Mouse (Mus musculus): ENCODE measurements around the gene Wdfy2. TPM values are rescaled to one million over a fixed set of nuclear protein-coding genes. Genes with fewer than 3 reads are reported as not detected.
A peak's percentile ranks its signal among the peaks of the same experiment; 100 is the strongest.

Gene Wdfy2
- polyA plus RNA-seq, 1 experiment: 8.3 TPM

DNA sequence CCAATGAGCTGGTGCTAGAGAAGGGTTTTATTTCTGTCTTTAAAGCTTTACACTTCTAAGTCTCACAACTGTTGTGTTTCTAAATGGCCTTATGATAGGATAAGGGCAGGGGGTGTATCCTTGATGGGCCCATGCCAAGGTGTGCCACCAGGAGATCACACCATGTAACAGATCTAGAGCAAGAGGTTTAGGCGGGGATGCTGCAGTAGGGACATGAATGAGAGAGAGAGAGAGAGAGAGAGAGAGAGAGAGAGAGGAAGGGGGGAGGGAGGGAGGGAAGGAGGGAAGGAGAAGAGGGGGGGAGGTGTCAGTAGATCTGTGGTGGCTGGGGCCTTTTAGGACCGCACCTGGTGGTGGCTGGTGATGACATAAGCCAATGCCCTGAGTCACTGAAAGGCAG is 5.5 kb downstream of the Wdfy2 start:
- H3K27me3 ChIP-seq (replicated peaks; ENCODE audit: control insufficient read depth, insufficient read depth, low read length): no peaks in the 10 kb centered on the region
- 80% methylated on average over 2 of the region's 2 CpGs for WGBS
- no peak overlapping the region for H3K27ac ChIP-seq (ENCODE audit: insufficient read depth, low read depth, low read length)
- H3K4me3 ChIP-seq (ENCODE audit: insufficient read depth, low read depth, low read length): no peak overlapping the region
- TF ChIP-seq POLR2A (IDR thresholded peaks at IDR 0.05; ENCODE audit: low read depth, low read length) (no peak), CTCF (conservative IDR thresholded peaks at IDR 0.05; ENCODE audit: insufficient read depth, insufficient read length, low read depth, low read length) (no peak)
- peaks cover 34% of the 10 kb centered on the region for H3K4me1 ChIP-seq (ENCODE audit: control insufficient read depth, insufficient read depth, low read length)
- no peak for DNase-seq
- no peaks in the 10 kb centered on the region for H3K36me3 ChIP-seq (ENCODE audit: control insufficient read depth, insufficient read depth, low read length)

DNA sequence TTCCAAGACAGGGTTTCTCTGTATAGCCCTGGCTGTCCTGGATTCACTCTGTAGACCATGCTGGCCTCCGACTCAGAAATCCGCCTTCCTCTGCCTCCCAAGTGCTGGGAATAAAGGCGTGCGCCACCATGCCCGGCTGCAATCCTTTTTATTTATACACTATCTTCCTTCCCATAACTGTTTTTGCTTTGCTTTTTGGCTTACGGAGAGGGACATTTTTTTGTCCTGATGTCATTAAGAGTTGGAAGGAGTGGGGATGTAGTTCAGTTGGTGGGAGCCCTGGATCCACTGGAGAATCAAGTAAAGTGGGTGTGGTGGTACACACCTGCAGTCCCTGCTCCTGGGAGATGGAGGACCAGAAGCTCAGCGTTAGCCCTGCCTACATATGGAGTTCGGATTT is 6.7 kb downstream of the Wdfy2 start:
- no peak for DNase-seq
- Histone ChIP-seq H3K4me1 (ENCODE audit: control insufficient read depth, insufficient read depth, low read length) (peaks cover 34% of the 10 kb centered on the region), H3K27me3 (replicated peaks; ENCODE audit: control insufficient read depth, insufficient read depth, low read length) (no peaks in the 10 kb centered on the region), H3K27ac (ENCODE audit: insufficient read depth, low read depth, low read length) (peak overlapping the region; percentile 84), H3K36me3 (ENCODE audit: control insufficient read depth, insufficient read depth, low read length) (no peaks in the 10 kb centered on the region), H3K4me3 (ENCODE audit: insufficient read depth, low read depth, low read length) (no peak overlapping the region)
- 61% methylated on average over 8 of the region's 8 CpGs for WGBS
- TF ChIP-seq POLR2A (IDR thresholded peaks at IDR 0.05; ENCODE audit: low read depth, low read length) (no peak), CTCF (conservative IDR thresholded peaks at IDR 0.05; ENCODE audit: insufficient read depth, insufficient read length, low read depth, low read length) (no peak)

DNA sequence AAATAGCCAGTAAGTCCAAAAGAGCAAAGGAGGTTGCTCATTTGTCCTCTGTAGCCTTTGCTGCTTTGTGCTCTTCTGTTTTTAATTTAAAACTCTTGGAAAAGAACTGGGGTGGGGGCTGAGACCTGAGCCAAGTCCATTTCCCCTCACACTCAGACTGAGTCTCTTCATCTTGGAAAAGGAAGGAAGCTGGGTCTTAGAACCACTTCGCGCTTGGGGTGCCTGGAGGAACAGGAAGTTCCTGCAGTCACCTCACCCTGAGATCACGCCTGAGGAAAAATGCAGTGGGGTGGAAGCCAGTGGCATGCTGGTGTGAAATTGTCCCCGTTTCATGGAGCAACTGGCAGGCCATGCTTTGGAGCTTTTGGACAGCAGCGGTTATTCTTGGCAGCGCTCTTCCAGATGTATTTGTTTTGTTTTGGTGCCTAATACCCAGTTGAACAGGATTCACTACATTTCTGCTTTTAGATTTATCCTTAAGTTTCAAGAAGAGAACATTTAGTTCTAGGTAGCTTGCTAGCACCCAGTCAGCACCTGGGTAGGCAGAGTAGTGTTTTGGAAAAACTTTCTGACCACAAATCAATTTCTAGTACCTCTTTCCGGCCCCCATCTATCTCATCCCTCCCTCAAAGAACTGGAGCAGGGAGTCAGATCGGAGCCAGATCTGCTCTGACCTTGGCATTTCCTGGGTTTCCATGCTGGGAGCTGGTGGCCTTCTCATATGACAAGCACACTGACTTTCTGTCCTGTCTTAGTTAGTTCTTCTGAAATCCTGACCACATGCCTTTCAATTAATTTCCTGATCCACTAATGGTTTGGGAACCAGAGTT is 7.7 kb downstream of the Wdfy2 start:
- no peaks in the 10 kb centered on the region for H3K27me3 ChIP-seq (replicated peaks; ENCODE audit: control insufficient read depth, insufficient read depth, low read length)
- H3K36me3 ChIP-seq (ENCODE audit: control insufficient read depth, insufficient read depth, low read length): no peaks in the 10 kb centered on the region
- H3K27ac ChIP-seq (ENCODE audit: insufficient read depth, low read depth, low read length): peak overlapping the region; percentile 84
- 4% methylated on average over 8 of the region's 8 CpGs for WGBS
- peaks cover 34% of the 10 kb centered on the region for H3K4me1 ChIP-seq (ENCODE audit: control insufficient read depth, insufficient read depth, low read length)
- H3K4me3 ChIP-seq (ENCODE audit: insufficient read depth, low read depth, low read length): no peak overlapping the region
- TF ChIP-seq CTCF (conservative IDR thresholded peaks at IDR 0.05; ENCODE audit: insufficient read depth, insufficient read length, low read depth, low read length): no peak
- TF ChIP-seq POLR2A (IDR thresholded peaks at IDR 0.05; ENCODE audit: low read depth, low read length): no peak
- DNase-seq: peak; percentile 78

DNA sequence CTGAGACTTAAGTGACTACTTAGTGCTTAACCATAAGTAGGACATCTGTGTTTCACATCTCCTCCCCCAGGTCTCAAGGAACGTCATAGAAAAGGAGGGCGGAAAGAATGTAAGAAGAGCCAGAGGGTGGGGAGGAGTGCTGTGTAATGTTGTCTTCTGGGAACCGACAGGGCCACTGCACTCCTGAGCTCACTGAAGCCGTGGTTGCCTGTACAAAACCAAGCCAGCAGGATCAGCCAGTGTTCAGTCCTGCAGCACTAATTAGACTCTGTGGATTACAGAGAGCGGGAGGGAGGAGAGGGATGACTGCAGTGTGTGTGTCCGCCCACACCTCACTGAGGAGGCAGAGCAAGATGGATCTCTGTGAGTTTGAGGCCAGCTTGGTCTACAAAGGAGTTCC is 13.5 kb downstream of the Wdfy2 start:
- DNase-seq: peak; percentile 74
- TF ChIP-seq POLR2A (IDR thresholded peaks at IDR 0.05; ENCODE audit: low read depth, low read length) (no peak), CTCF (conservative IDR thresholded peaks at IDR 0.05; ENCODE audit: insufficient read depth, insufficient read length, low read depth, low read length) (no peak)
- Histone ChIP-seq H3K36me3 (ENCODE audit: control insufficient read depth, insufficient read depth, low read length) (no peaks in the 10 kb centered on the region), H3K27ac (ENCODE audit: insufficient read depth, low read depth, low read length) (no peak overlapping the region), H3K4me1 (ENCODE audit: control insufficient read depth, insufficient read depth, low read length) (peaks cover 15% of the 10 kb centered on the region), H3K4me3 (ENCODE audit: insufficient read depth, low read depth, low read length) (no peak overlapping the region), H3K27me3 (replicated peaks; ENCODE audit: control insufficient read depth, insufficient read depth, low read length) (no peaks in the 10 kb centered on the region)
- WGBS: 32% methylated on average over 6 of the region's 6 CpGs

GRCm38 (mm10) chr14:62852840-62853239 is 15.4 kb downstream of the Wdfy2 start:
- H3K27ac ChIP-seq (ENCODE audit: insufficient read depth, low read depth, low read length): no peak overlapping the region
- TF ChIP-seq POLR2A (IDR thresholded peaks at IDR 0.05; ENCODE audit: low read depth, low read length) (no peak), CTCF (conservative IDR thresholded peaks at IDR 0.05; ENCODE audit: insufficient read depth, insufficient read length, low read depth, low read length) (no peak)
- no peak for DNase-seq
- H3K4me3 ChIP-seq (ENCODE audit: insufficient read depth, low read depth, low read length): no peak overlapping the region
- H3K36me3 ChIP-seq (ENCODE audit: control insufficient read depth, insufficient read depth, low read length): no peaks in the 10 kb centered on the region
- 70% methylated on average over 3 of the region's 3 CpGs for WGBS
- H3K27me3 ChIP-seq (replicated peaks; ENCODE audit: control insufficient read depth, insufficient read depth, low read length): no peaks in the 10 kb centered on the region
- peaks cover 13% of the 10 kb centered on the region for H3K4me1 ChIP-seq (ENCODE audit: control insufficient read depth, insufficient read depth, low read length)

GRCm38 (mm10) chr14:62855077-62855835 is 17.8 kb downstream of the Wdfy2 start:
- 66% methylated on average over 18 of the region's 18 CpGs for WGBS
- H3K36me3 ChIP-seq (ENCODE audit: control insufficient read depth, insufficient read depth, low read length): no peaks in the 10 kb centered on the region

GRCm38 (mm10) chr14:62855863-62856262 is 18.4 kb downstream of the Wdfy2 start:
- no peaks in the 10 kb centered on the region for H3K36me3 ChIP-seq (ENCODE audit: control insufficient read depth, insufficient read depth, low read length)
- no peak overlapping the region for H3K27ac ChIP-seq (ENCODE audit: insufficient read depth, low read depth, low read length)
- WGBS: 52% methylated on average over 3 of the region's 3 CpGs
- peaks cover 17% of the 10 kb centered on the region for H3K4me1 ChIP-seq (ENCODE audit: control insufficient read depth, insufficient read depth, low read length)
- TF ChIP-seq POLR2A (IDR thresholded peaks at IDR 0.05; ENCODE audit: low read depth, low read length) (no peak), CTCF (conservative IDR thresholded peaks at IDR 0.05; ENCODE audit: insufficient read depth, insufficient read length, low read depth, low read length) (no peak)
- no peak for DNase-seq
- H3K27me3 ChIP-seq (replicated peaks; ENCODE audit: control insufficient read depth, insufficient read depth, low read length): no peaks in the 10 kb centered on the region
- H3K4me3 ChIP-seq (ENCODE audit: insufficient read depth, low read depth, low read length): no peak overlapping the region

More at GRCm38 (mm10) chr14:62855077-62855835, 17.8 kb downstream of the Wdfy2 start:
- H3K4me3 ChIP-seq (ENCODE audit: insufficient read depth, low read depth, low read length): no peak overlapping the region
- H3K4me1 ChIP-seq (ENCODE audit: control insufficient read depth, insufficient read depth, low read length): peaks cover 18% of the 10 kb centered on the region
- no peaks in the 10 kb centered on the region for H3K27me3 ChIP-seq (replicated peaks; ENCODE audit: control insufficient read depth, insufficient read depth, low read length)
- DNase-seq: no peak
- no peak for TF ChIP-seq POLR2A (IDR thresholded peaks at IDR 0.05; ENCODE audit: low read depth, low read length)
- no peak for TF ChIP-seq CTCF (conservative IDR thresholded peaks at IDR 0.05; ENCODE audit: insufficient read depth, insufficient read length, low read depth, low read length)
- H3K27ac ChIP-seq (ENCODE audit: insufficient read depth, low read depth, low read length): 0 out of 2 replicates have a peak overlapping the region, but pooled peaks have one; percentile 18

All from kidney, adult 2 months (tissue).